Mouse (Mus musculus) left cerebral cortex, adult 2 months (tissue): ENCODE data around the gene Tfcp2. TPM values are rescaled to one million over a fixed set of nuclear protein-coding genes. Genes with fewer than 3 reads are reported as not detected.
A peak's percentile ranks its signal among the peaks of the same experiment; 100 is the strongest.

ENCODE experiments used
- DNase-seq, 2 experiments: peaks; one replicate each; pipeline ENCODE4 v3.0.0; 2021 to 2022; ENCODE audit warnings: low spot score in 2 of 2, mixed read lengths in 1 of 2; ENCODE audit errors: extremely low spot score in 1 of 2
- H3K27ac ChIP-seq: fragments of 200-600 bp; 2 replicates; pipeline ENCODE4 v1.8.1; 2022
- H3K4me3 ChIP-seq: fragments of 200-600 bp; 2 replicates; pipeline ENCODE4 v1.8.1; 2022
- CTCF ChIP-seq: fragments of 200-600 bp; IDR thresholded peaks from 2 replicates; pipeline ENCODE4 v1.8.1; 2022; ENCODE audit warnings: antibody characterized with exemption, mild to moderate bottlenecking, moderate library complexity
- intact Hi-C: fragments of 180-260 bp; cut with DNase I; formaldehyde crosslinking; loops from one replicate; pipeline ENCODE4 v1.15.1; 2025
- total RNA-seq, 2 experiments: library from RNA; stranded (reverse); gene quantifications; 2 replicates each; pipeline ENCODE4 v1.2.3; 2021

Gene Tfcp2
- total RNA-seq, 2 experiments from 2014 or later = 26.8 to 27.9 TPM

DNA sequence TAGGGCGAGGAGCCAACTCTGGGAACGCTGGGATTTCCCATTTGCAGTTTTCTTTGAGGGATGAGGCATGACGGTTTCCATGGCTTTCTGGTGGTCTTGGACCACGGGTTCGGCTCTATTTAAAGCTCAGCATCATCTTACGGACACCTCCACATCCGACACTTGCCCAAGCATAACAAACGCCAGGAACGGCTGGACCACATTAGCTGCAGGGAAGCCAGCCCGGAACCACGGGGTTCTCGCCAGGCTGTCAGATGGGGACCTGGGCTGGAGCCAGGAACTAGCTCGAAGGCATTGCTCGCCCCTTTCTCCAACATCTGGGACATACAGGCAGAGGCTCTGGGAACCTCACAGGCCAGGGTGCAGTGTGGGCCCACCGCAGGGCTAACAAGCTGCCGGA lies 100.6 kb downstream of the Tfcp2 start:
- TF ChIP-seq CTCF = no peak
- intact Hi-C loops = no loop called here
- Histone ChIP-seq H3K27ac (no peak overlapping the region), H3K4me3 (no peak overlapping the region)
- DNase-seq = peak in 1 of 2 experiments; percentile 32

GRCm38 (mm10) chr15:100449495-100449894 lies 102.3 kb downstream of the Tfcp2 start:
- intact Hi-C loops = no loop called here
- Histone ChIP-seq H3K4me3 (no peak overlapping the region), H3K27ac (no peak overlapping the region)
- no peak for TF ChIP-seq CTCF
- DNase-seq = no peak

DNA sequence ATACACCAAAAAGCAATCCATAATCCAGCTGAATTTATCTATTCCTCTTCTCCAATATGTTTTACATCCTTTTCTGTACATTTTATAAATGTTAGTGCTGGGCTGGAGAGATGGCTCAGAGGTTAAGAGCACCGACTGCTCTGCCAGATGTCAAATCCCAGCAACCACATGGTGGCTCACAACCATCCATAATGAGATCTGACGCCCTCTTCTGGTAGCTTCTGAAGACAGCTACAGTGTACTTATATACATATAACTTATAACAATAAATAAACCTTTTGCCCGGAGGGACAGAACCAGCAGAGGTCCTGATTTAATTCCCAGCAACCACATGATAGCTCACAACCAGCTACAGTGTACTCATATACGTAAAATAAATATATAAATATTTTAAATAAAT lies 103.2 kb downstream of the Tfcp2 start:
- no peak for TF ChIP-seq CTCF
- no peak overlapping the region for H3K27ac ChIP-seq
- DNase-seq = no peak
- H3K4me3 ChIP-seq = no peak overlapping the region
- intact Hi-C loops = no loop called here

Other genes starting within 250 kb of the Tfcp2 start
- gene Mettl7a1, start 247.9 kb downstream of the Tfcp2 start, total RNA-seq = 10 to 100 TPM; 30.0 to 32.2 TPM
- gene Mettl7a3, start 217.1 kb downstream of the Tfcp2 start, total RNA-seq = under 1 TPM in 1 of 2 experiments, not detected in 1; 0.66 TPM
- under 1 TPM in 1 of 2 experiments, not detected in 1; 0.68 TPM for gene Methig1, start 198.9 kb downstream of the Tfcp2 start, total RNA-seq
- gene Mettl7a2, start 198.8 kb downstream of the Tfcp2 start, total RNA-seq = under 1 TPM; 0.59 to 0.89 TPM
- gene Higd1c, start 187.5 kb downstream of the Tfcp2 start, total RNA-seq = not detected
- gene Gm5475, start 129.9 kb downstream of the Tfcp2 start, total RNA-seq = not detected
- gene Slc11a2, start 126.9 kb downstream of the Tfcp2 start, total RNA-seq = 10 to 100 TPM; 60.0 to 70.8 TPM
- 10 to 100 TPM; 59.6 to 62.1 TPM for gene Letmd1, start 83.0 kb downstream of the Tfcp2 start, total RNA-seq
- 10 to 100 TPM; 35.3 to 36.3 TPM for gene Csrnp2, start 56.5 kb downstream of the Tfcp2 start, total RNA-seq
- 100 to 1,000 TPM; 139 to 144 TPM for gene Pou6f1, start 48.0 kb upstream of the Tfcp2 start, total RNA-seq
- gene Dazap2, start 63.3 kb upstream of the Tfcp2 start, total RNA-seq = 100 to 1,000 TPM; 108 to 109 TPM
- 1 to 10 TPM; 1.6 to 2.9 TPM for gene Smagp, start 84.9 kb upstream of the Tfcp2 start, total RNA-seq
- 1 to 10 TPM; 3.5 to 6.2 TPM for gene Bin2, start 117.5 kb upstream of the Tfcp2 start, total RNA-seq
- 1 to 10 TPM; 2.4 to 3.3 TPM for gene Cela1, start 135.9 kb upstream of the Tfcp2 start, total RNA-seq
- gene Galnt6, start 177.4 kb upstream of the Tfcp2 start, total RNA-seq = 1 to 10 TPM; 4.8 to 4.9 TPM
- gene Slc4a8, start 209.7 kb upstream of the Tfcp2 start, total RNA-seq = 10 to 100 TPM; 78.4 to 79.0 TPM